Mouse (Mus musculus) ovary, adult 18-20 months (tissue): ENCODE results near the gene Polr2g.

Experiments used
- DNase-seq: peaks from one replicate; pipeline ENCODE4 v3.0.0; 2022; ENCODE audit warnings: low spot score, mixed read lengths

Gene Polr2g

DNA sequence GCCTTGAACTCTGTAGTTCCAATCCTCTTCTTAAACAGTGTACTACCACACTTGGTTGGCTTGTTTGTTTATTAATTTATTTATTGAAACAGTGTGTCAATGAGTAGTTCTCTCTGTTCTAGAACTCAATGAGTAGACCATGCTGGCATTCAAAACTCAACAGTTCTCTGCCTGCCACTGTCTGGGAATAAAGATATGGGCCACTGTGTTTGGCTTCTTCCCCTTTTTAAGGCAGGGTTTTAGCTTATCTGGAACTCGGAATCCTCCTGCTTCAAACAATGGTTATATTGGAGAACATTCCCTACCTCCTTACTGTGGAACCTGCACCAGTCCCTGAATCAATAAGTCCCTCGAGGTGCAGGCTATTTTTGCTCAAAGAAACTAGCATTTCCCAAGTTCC lies 39.5 kb downstream of the Polr2g start:
- DNase-seq, result no peak

- no peak for DNase-seq
These were observed 40.8 kb downstream of the Polr2g start for GRCm38 (mm10) chr19:8757471-8757998.

- DNase-seq, result peak; percentile 87
These were observed 41.6 kb downstream of the Polr2g start, which contains the start of gene Nxf1 for GRCm38 (mm10) chr19:8756635-8757387. Nxf1 (plus strand) TSS chr19:8757073.

- DNase-seq, result no peak
These were observed 42.7 kb downstream of the Polr2g start for GRCm38 (mm10) chr19:8755652-8756051.

DNA sequence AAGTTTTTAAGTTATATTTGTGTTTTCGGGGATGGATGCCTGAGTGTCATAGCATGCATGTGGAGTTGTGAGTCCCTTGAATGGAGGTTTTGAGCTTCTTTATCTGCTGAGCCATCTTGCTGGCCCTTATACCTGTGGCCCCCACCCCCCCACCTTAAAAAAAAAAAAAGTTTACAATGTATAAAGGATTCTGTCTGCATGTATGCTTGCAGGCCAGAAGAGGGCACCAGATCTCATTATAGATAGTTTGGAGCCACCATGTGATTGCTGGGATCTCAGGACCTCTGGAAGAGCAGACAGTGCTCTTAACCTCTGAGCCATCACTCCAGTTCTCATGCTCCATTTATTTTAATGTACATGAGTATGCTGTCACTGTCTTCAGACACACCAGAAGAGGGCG lies 51.0 kb downstream of the Polr2g start:
- no peak for DNase-seq

GRCm38 (mm10) chr19:8745382-8745781 lies 53.0 kb downstream of the Polr2g start:
- no peak for DNase-seq
